Mouse (Mus musculus): ENCODE results near the gene Prkca.
A peak's percentile ranks its signal among the peaks of the same experiment; 100 is the strongest.

The Prkca gene

GRCm38 (mm10) chr11:108343789-108344462 is at the start of gene Prkca:
Gene Prkca, minus strand, starts transcription at chr11:108343928.
- DNase-seq (ENCODE audit: low spot score in 2 of 2), result peak; percentile 92 to 93

- no peak for DNase-seq (ENCODE audit: low spot score in 2 of 2)
These were observed 41.9 kb upstream of the Prkca start for GRCm38 (mm10) chr11:108385666-108386024.

- DNase-seq (ENCODE audit: low spot score in 2 of 2), result no peak
These were observed 41.4 kb upstream of the Prkca start for GRCm38 (mm10) chr11:108384920-108385665.

GRCm38 (mm10) chr11:108382664-108383063 is 38.9 kb upstream of the Prkca start:
- DNase-seq (ENCODE audit: low spot score in 2 of 2), result no peak

- DNase-seq (ENCODE audit: low spot score in 2 of 2), result no peak
These were observed 34.6 kb upstream of the Prkca start for GRCm38 (mm10) chr11:108378363-108378751.

- DNase-seq (ENCODE audit: low spot score in 2 of 2), result peak; percentile 73 to 82
These were observed 34.1 kb upstream of the Prkca start for GRCm38 (mm10) chr11:108377680-108378362.

- DNase-seq (ENCODE audit: low spot score in 2 of 2), result no peak
These were observed 33.1 kb upstream of the Prkca start for GRCm38 (mm10) chr11:108376815-108377214.

DNA sequence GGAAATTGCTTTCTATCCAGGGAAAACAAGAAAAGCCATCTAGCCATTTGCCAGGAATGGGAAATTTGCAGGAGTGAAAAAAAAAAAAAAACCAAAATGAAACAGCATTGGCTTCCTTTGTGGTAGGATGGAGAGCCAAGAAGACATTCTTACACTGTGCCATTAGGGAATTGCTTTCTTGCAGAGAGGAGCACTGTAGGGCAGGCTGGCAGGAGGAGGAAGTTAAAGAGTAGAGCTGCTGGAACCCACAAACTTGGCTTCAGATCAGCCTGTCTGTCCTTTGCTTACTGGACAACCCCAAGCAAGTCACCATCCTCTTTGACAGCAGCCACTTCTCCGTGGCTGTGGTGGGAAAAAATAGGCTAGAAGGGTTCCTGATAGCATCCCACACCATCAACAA is 23.3 kb upstream of the Prkca start:
- DNase-seq (ENCODE audit: low spot score in 2 of 2), result no peak

DNA sequence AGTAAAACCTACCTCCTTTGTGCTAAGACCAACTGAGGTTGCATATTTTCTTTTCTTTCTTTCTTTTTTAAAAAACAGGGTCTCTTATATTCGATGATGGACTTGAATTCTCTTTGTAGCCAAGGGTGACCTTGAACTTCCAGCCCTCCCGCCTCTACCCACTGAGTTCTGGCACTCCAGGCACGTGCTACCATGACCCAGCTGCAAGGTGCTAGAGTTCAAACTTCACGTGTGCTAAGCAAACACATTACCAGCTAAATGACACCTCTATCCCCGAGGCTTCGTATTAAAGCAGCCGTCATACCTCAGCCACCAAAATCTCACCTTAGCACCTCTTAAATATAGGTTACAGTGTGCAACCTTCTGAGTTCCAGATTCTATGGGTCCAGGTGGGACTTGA is 21.9 kb upstream of the Prkca start:
- no peak for DNase-seq (ENCODE audit: low spot score in 2 of 2)

DNA sequence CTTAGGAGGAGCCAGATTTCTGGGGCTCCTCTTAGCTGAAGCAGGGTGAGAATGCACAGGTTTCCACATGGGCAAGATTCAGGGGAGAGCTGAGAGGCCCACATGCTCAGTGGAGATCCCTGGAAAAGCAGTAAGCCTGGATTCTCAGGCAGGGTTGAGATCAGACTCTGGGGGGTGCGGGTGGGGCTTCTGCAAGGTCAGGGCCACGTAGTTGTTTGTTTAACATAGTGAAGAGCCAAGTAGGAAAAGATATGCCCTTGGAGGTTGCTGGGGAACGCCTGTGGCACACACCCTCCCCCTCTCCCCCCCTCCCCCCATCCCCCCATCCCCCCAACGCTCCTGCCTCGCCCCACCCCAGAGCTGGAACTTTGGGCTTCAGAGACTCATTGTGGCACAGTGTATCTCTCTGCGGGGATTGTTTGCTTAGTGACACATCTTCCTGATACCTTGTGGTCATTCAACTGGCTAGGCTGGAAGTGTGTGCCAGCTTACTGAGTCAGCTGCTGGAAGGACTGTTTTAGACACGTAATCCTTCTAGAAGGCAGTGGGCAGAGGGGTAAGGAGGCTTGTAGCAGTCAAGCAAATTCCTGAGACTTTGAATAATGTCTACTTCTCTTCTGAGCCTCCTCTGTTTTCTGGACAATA is 21.3 kb upstream of the Prkca start:
- no peak for DNase-seq (ENCODE audit: low spot score in 2 of 2)

DNA sequence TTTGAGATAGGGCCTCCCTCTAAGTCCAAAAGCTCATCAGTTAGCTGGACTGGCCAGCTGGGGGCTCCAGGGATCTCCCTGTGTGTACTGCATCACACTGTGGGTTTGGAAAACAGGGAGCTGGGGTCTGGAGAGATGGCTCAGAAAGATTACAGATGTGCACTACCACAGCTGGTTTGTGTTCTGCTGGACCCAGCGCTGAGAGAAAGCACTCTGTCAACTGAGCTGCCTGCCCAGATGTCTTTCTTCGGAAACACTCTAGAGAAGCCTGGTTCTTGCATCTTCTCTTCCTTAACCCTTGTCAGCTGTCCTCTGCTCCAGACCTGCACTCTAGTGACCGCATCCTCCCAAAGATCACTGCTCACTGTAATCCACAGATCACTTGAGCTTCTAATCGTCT is 20.3 kb upstream of the Prkca start:
- no peak for DNase-seq (ENCODE audit: low spot score in 2 of 2)

DNA sequence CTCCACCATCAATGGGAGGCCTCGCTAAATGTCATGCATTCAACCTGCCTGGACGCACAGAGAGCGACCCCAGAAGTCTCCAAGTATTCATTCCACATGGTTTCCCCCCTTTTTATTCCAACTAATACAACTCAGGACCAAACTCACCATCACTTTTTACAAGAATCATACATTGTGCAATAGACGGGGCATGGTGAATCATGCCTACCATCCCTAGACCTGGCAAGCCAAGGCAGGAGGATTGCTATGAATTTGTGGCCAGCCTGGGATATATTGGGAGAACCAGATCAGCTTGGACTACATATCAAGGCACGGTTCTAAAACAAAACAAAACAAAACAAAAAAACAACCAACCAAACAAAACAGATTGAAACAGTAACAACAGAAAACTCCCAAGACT is 19.2 kb upstream of the Prkca start:
- no peak for DNase-seq (ENCODE audit: low spot score in 2 of 2)

GRCm38 (mm10) chr11:108360983-108361382 is 17.3 kb upstream of the Prkca start:
- DNase-seq (ENCODE audit: low spot score in 2 of 2), result no peak

GRCm38 (mm10) chr11:108358911-108359310 is 15.2 kb upstream of the Prkca start:
- no peak for DNase-seq (ENCODE audit: low spot score in 2 of 2)

DNA sequence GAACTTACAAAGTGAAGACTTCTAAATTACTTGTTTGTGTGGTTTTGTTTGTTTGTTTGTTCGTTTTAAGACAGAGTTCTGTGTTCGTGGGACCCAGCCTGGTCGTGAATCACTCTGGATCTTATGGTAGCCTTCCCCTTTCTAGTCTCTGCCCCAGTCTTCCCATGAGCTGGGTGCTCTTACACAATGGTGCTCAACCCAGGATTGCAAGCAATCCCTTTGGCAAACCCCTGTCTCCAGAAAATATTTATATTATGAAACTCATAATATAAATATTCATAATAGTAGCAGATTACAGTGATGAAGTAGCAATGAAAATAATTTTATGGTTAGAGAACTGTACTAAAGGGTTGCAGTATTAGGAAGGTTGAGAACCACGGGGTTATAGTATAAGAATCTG is 12.3 kb upstream of the Prkca start:
- DNase-seq (ENCODE audit: low spot score in 2 of 2), result no peak

GRCm38 (mm10) chr11:108352842-108353388 is 9.2 kb upstream of the Prkca start:
- no peak for DNase-seq (ENCODE audit: low spot score in 2 of 2)

GRCm38 (mm10) chr11:108350799-108351198 is 7.1 kb upstream of the Prkca start:
- no peak for DNase-seq (ENCODE audit: low spot score in 2 of 2)

GRCm38 (mm10) chr11:108345321-108345720 is 1.6 kb upstream of the Prkca start:
- DNase-seq (ENCODE audit: low spot score in 2 of 2), result no peak

DNA sequence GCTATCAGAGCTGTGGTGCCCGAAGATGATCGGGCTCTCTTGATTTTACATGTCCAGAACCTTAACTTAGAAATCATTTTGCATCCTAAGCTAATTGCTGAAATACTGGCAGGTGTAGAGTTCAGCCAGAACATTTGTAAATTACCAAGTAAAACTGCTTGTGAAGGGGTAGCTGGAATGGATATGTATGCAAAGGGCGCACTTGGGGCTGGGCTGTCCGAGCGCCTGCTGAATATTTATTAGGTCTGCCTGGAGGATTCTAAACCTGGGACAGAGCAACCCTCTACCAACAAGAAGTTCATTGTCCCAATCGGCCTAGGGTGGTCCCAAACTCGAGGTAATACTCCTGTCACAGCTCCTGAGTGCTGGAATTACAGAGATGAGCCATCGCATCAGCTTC is 1.0 kb upstream of the Prkca start:
- no peak for DNase-seq (ENCODE audit: low spot score in 2 of 2)

GRCm38 (mm10) chr11:108342781-108343768 is 653 bp downstream of the Prkca start, which contains the start of gene Apoh:
Gene Apoh, plus strand, starts transcription at chr11:108343354.
- DNase-seq (ENCODE audit: low spot score in 2 of 2), result peak in 1 of 2 experiments; percentile 28

- no peak for DNase-seq (ENCODE audit: low spot score in 2 of 2)
These were observed 1.9 kb downstream of the Prkca start for GRCm38 (mm10) chr11:108341783-108342182.

Data from right cerebral cortex, postnatal 36 days (tissue).